Mouse (Mus musculus) bone marrow, adult 2 months (tissue): ENCODE data around the gene Rnase2a.
"Not testable (repeated sequence)": the region's sequence is repeated elsewhere in the genome, so short reads cannot be mapped to it uniquely, and the experiment has no call there.

ENCODE experiments used
- CTCF ChIP-seq: fragments of 200-500 bp; IDR thresholded peaks from 2 replicates; pipeline ENCODE4 v1.5.1; 2011; ENCODE audit warnings: low read length, control low read depth; ENCODE audit not compliant: control insufficient read depth, insufficient read depth
- POLR2A ChIP-seq: fragments of 200-500 bp; IDR thresholded peaks from 2 replicates; pipeline ENCODE4 v1.6.1; 2011; ENCODE audit warnings: low read depth, mild to moderate bottlenecking, control low read depth, low read length, borderline replicate concordance; ENCODE audit not compliant: control insufficient read depth

DNA sequence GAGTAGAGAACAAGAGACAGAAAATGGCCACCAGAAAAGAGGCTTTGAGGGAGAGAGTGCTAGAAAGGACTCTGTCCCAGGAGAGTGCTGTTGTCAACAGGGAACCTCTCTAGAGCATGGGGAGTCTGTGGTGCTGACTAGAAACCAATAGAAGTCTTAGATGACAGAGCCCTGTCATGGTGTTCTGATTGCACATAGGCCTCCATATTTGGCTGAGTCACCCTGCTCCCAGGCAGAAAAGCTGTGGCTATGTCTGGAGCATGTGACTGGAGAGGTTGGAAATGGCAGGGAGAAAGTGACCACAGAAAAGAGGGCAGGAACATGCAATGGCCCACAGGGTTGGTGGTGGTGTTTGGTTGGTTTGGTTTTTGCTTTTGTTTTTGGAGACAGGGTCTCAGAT is 3.7 kb downstream of the Rnase2a start:
- TF ChIP-seq CTCF, POLR2A: not testable (repeated sequence)
